Mouse (Mus musculus): ENCODE data around the gene Ttc28.

GRCm38 (mm10) chr5:111270246-111271002 lies 390.8 kb downstream of the Ttc28 start:
- TF ChIP-seq CTCF (IDR thresholded peaks at IDR 0.05 in 2 of 3, conservative IDR thresholded peaks at IDR 0.05 in 1 of 3; ENCODE audit: control insufficient read depth in 1 of 3, insufficient read depth in 1 of 3, low read depth in 2 of 3, low read length in 3 of 3, poor library complexity in 1 of 3, severe bottlenecking in 1 of 3) (no peak), POLR2A (IDR thresholded peaks at IDR 0.05; ENCODE audit: control insufficient read depth in 1 of 2, insufficient read depth in 1 of 2, low read depth in 1 of 2, low read length in 2 of 2, poor library complexity in 1 of 2) (no peak), ZC3H11A (IDR thresholded peaks at IDR 0.05; ENCODE audit: low read depth, low read length) (no peak), MXI1 (IDR thresholded peaks at IDR 0.05; ENCODE audit: low read depth, low read length) (no peak), EP300 (IDR thresholded peaks at IDR 0.05; ENCODE audit: low read depth in 1 of 2, low read length in 2 of 2) (no peak)

Measured in MEL (cell line).